Mouse (Mus musculus) cerebellum, adult 2 months (tissue): Measurements from ENCODE around the gene Slc44a1. TPM values are rescaled to one million over a fixed set of nuclear protein-coding genes. Genes with fewer than 3 reads are reported as not detected.
A peak's percentile ranks its signal among the peaks of the same experiment; 100 is the strongest.

Source experiments
- DNase-seq, 2 experiments: peaks; one replicate each; pipeline ENCODE4 v3.0.0; 2021
- H3K27ac ChIP-seq: fragments of 200-500 bp; 2 replicates; pipeline ENCODE4 v1.5.1; 2012; ENCODE audit warnings: low read length, control low read depth, inconsistent platforms; ENCODE audit not compliant: insufficient read depth
- H3K27me3 ChIP-seq: fragments of 200-500 bp; 2 replicates; pipeline ENCODE4 v1.6.1; 2012; ENCODE audit warnings: inconsistent platforms, mild to moderate bottlenecking, low read length, moderate library complexity; ENCODE audit not compliant: control insufficient read depth, insufficient read depth
- H3K4me1 ChIP-seq: fragments of 200-500 bp; 2 replicates; pipeline ENCODE4 v1.6.1; 2011; ENCODE audit warnings: low read length; ENCODE audit not compliant: control insufficient read depth, insufficient read depth
- H3K4me3 ChIP-seq: fragments of 200-500 bp; replicated peaks from 2 replicates; pipeline ENCODE3; 2011; ENCODE audit warnings: mild to moderate bottlenecking, low read depth, low read length, control low read depth; ENCODE audit not compliant: insufficient read depth
- CTCF ChIP-seq: fragments of 200-500 bp; IDR thresholded peaks from 2 replicates; pipeline ENCODE4 v1.5.1; 2011; ENCODE audit warnings: low read depth, mild to moderate bottlenecking, control low read depth, low read length, moderate library complexity, borderline replicate concordance; ENCODE audit not compliant: insufficient read depth
- POLR2A ChIP-seq: fragments of 200-500 bp; IDR thresholded peaks from 2 replicates; pipeline ENCODE4 v1.6.1; 2011; ENCODE audit warnings: low read length, control low read depth, borderline replicate concordance; ENCODE audit not compliant: insufficient read depth
- WGBS: fragments of 180-500 bp; shearing (Covaris S2); methylation state at CpG from one replicate; pipeline ENCODE4 v1.1.7; 2018; 5-methylcytosine and 5-hydroxymethylcytosine counted together
- polyA plus RNA-seq: library from polyadenylated mRNA; depleted of rRNA; stranded (reverse); fragments of >200 nt; gene quantifications from 2 replicates; pipeline ENCODE4 v1.2.3, GENCODE M21; 2012

The Slc44a1 gene
- polyA plus RNA-seq, 1 experiment = 85.3 TPM

DNA sequence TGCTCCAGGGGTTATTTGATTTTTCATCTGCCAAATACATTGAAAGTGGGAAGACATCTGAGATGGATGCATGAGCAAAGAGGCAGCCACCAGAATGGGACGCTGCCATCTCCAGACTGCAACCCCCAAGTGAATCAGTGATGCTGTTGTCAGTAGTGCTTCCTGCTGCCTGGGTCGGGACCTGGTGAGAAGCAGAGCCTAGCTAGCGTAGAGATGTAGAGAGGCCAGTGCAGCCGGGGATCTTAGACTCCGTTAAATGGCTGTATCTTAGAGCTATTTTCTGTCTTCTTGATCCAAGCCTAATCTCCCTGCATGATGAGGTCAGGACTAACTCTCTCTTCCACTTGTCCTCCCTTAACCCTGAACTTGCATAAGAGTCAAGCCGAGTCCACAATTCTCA, 179.9 kb downstream of the Slc44a1 start:
- WGBS = 87% methylated on average over 6 of the region's 6 CpGs
- Histone ChIP-seq H3K4me3 (no peak overlapping the region), H3K27me3 (no peaks in the 10 kb centered on the region), H3K27ac (no peak overlapping the region), H3K4me1 (no peaks in the 10 kb centered on the region)
- no peak for TF ChIP-seq POLR2A
- no peak for TF ChIP-seq CTCF
- no peak for DNase-seq

- no peak overlapping the region for H3K27ac ChIP-seq
- no peak overlapping the region for H3K4me3 ChIP-seq
- no peaks in the 10 kb centered on the region for H3K4me1 ChIP-seq
- TF ChIP-seq POLR2A (no peak), CTCF (no peak)
- no peaks in the 10 kb centered on the region for H3K27me3 ChIP-seq
- 82% methylated on average over 6 of the region's 6 CpGs for whole genome bisulfite sequencing
- DNase-seq = no peak
Observed at GRCm38 (mm10) chr4:53621084-53621483, 180.9 kb downstream of the Slc44a1 start.

- Histone ChIP-seq H3K27ac (no peak overlapping the region), H3K4me3 (no peak overlapping the region), H3K27me3 (no peaks in the 10 kb centered on the region), H3K4me1 (no peaks in the 10 kb centered on the region)
- WGBS = 83% methylated on average over 5 of the region's 5 CpGs
- TF ChIP-seq POLR2A = no peak
- TF ChIP-seq CTCF = no peak
- DNase-seq = no peak
Observed at GRCm38 (mm10) chr4:53621490-53621889, 181.3 kb downstream of the Slc44a1 start.

GRCm38 (mm10) chr4:53623711-53624110, 183.5 kb downstream of the Slc44a1 start:
- no peak overlapping the region for H3K27ac ChIP-seq
- H3K27me3 ChIP-seq = no peaks in the 10 kb centered on the region
- 81% methylated on average over 1 of the region's 1 CpGs for WGBS
- no peaks in the 10 kb centered on the region for H3K4me1 ChIP-seq
- no peak for DNase-seq
- TF ChIP-seq CTCF (no peak), POLR2A (no peak)
- no peak overlapping the region for H3K4me3 ChIP-seq

DNA sequence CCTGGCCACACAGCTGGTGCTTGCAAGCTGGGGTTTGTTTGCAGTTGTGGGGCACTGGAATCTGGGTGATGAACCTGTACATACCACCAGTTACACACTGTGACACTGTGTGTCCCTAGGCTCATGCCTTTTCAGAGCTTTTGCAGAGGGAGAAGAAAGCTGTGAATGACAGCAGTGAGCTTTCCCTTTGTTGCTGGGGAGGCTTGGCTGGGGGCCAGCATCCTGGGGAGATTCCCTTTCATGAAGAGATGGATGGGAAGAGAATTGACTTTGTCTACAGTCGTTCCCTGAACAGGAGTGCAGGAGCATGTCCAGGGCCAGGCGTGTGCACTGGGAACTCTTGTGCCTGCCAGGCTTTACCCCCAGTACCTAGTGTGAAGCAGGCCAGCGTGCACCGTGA, 184.6 kb downstream of the Slc44a1 start:
- Histone ChIP-seq H3K4me3 (no peak overlapping the region), H3K27me3 (no peaks in the 10 kb centered on the region), H3K4me1 (no peaks in the 10 kb centered on the region), H3K27ac (no peak overlapping the region)
- DNase-seq = peak; percentile 47 to 54
- TF ChIP-seq CTCF (no peak), POLR2A (no peak)
- WGBS = 2% methylated on average over 4 of the region's 4 CpGs

- 33% methylated on average over 3 of the region's 3 CpGs for WGBS
- Histone ChIP-seq H3K27me3 (no peaks in the 10 kb centered on the region), H3K4me3 (no peak overlapping the region), H3K4me1 (no peaks in the 10 kb centered on the region; the same call in 1 of the 2 replicates), H3K27ac (no peak overlapping the region)
- DNase-seq = no peak
- no peak for TF ChIP-seq CTCF
- TF ChIP-seq POLR2A = no peak
Observed at GRCm38 (mm10) chr4:53625263-53625662, 185.1 kb downstream of the Slc44a1 start.

GRCm38 (mm10) chr4:53628924-53629323, 188.7 kb downstream of the Slc44a1 start:
- no peaks in the 10 kb centered on the region; the same call in 1 of the 2 replicates for H3K4me1 ChIP-seq
- 14% methylated on average over 4 of the region's 4 CpGs for WGBS
- H3K27ac ChIP-seq = no peak overlapping the region
- TF ChIP-seq POLR2A (no peak), CTCF (no peak)
- no peaks in the 10 kb centered on the region for H3K27me3 ChIP-seq
- peak in 1 of 2 experiments; percentile 17 for DNase-seq
- no peak overlapping the region for H3K4me3 ChIP-seq

GRCm38 (mm10) chr4:53630963-53631315, 190.7 kb downstream of the Slc44a1 start:
- WGBS = 4% methylated on average over 12 of the region's 12 CpGs
- no peaks in the 10 kb centered on the region; the same call in 1 of the 2 replicates for H3K4me1 ChIP-seq
- TF ChIP-seq CTCF (no peak), POLR2A (no peak)
- H3K27me3 ChIP-seq = no peaks in the 10 kb centered on the region
- H3K4me3 ChIP-seq = peak overlapping the region; percentile 95
- no peak for DNase-seq
- H3K27ac ChIP-seq = peak overlapping the region; percentile 85
